8 mouse cellular contexts compared by ENCODE assay signal in genomic region chr5:23617104-23617415, GRCm38 (mm10).
DNase-seq lines count a peak whose midpoint lies in the region; ATAC-seq and TF ChIP-seq lines count a peak whose summit lies in the region.

No protein-coding gene starts in this region.

- no peaks in the 10 kb centered on the region for H3K27me3 ChIP-seq in forebrain, embryonic 14.5 days (replicated peaks; ENCODE audit: control insufficient read depth, insufficient read depth, low read length)
- H3K27me3 ChIP-seq in limb, embryonic 11.5 days (ENCODE audit: control insufficient read depth, insufficient read depth, low read length): no peaks in the 10 kb centered on the region
- H3K27me3 ChIP-seq in midbrain, embryonic 16.5 days (ENCODE audit: control insufficient read depth, insufficient read depth, low read depth, low read length): no peaks in the 10 kb centered on the region

- peak overlapping the region; percentile 53 for H3K9ac ChIP-seq in forebrain, embryonic 14.5 days (ENCODE audit: low read length)
- peak overlapping the region; percentile 47; the same call in 1 of the 2 replicates for H3K9ac ChIP-seq in limb, embryonic 11.5 days (ENCODE audit: low read length)
- peak overlapping the region; percentile 72 for H3K9ac ChIP-seq in midbrain, embryonic 16.5 days (ENCODE audit: low read depth, low read length)

- peaks cover 3% of the 10 kb centered on the region for H3K4me1 ChIP-seq in brown adipose tissue, adult 24 weeks (ENCODE audit: control insufficient read depth, insufficient read depth, insufficient read length, low read length)
- peaks cover 7% of the 10 kb centered on the region; the same call in 1 of the 2 replicates for H3K4me1 ChIP-seq in forebrain, embryonic 14.5 days (ENCODE audit: control insufficient read depth, insufficient read depth, low read length)
- H3K4me1 ChIP-seq in limb, embryonic 11.5 days (ENCODE audit: control insufficient read depth, insufficient read depth, low read length): no peaks in the 10 kb centered on the region
- H3K4me1 ChIP-seq in midbrain, embryonic 16.5 days (ENCODE audit: control insufficient read depth, insufficient read depth, low read length): peaks cover 18% of the 10 kb centered on the region

- H3K36me3 ChIP-seq in forebrain, embryonic 14.5 days (ENCODE audit: control insufficient read depth, insufficient read depth, low read length): no peaks in the 10 kb centered on the region
- H3K36me3 ChIP-seq in limb, embryonic 11.5 days (ENCODE audit: control insufficient read depth, insufficient read depth, low read length): no peaks in the 10 kb centered on the region
- no peaks in the 10 kb centered on the region for H3K36me3 ChIP-seq in midbrain, embryonic 16.5 days (ENCODE audit: control insufficient read depth, insufficient read depth, low read length)

- peak overlapping the region; percentile 63 for H3K4me3 ChIP-seq in layer of hippocampus, adult 2 months
- H3K4me3 ChIP-seq in brown adipose tissue, adult 24 weeks (ENCODE audit: insufficient read depth, low read depth, low read length): peak overlapping the region; percentile 67
- H3K4me3 ChIP-seq in forebrain, embryonic 14.5 days (ENCODE audit: low read depth, low read length): peak overlapping the region; percentile 47
- H3K4me3 ChIP-seq in limb, embryonic 11.5 days (ENCODE audit: low read depth, low read length): peak overlapping the region; percentile 23
- peak overlapping the region; percentile 52 for H3K4me3 ChIP-seq in midbrain, embryonic 16.5 days (ENCODE audit: low read depth, low read length)

- no peak for ATAC-seq in forebrain, embryonic 14.5 days
- no peak for ATAC-seq in limb, embryonic 11.5 days (ENCODE audit: insufficient number of reproducible peaks, low FRiP score, low TSS enrichment, low read depth)
- ATAC-seq in midbrain, embryonic 16.5 days: no peak; the same call in 1 of the 2 replicates

- DNase-seq in layer of hippocampus, adult 2 months (ENCODE audit: low spot score in 2 of 2): peak in 1 of 2 experiments; percentile 42
- no peak for DNase-seq in layer of hippocampus, adult 9-11 months
- DNase-seq in forebrain, embryonic 14.5 days (ENCODE audit: low spot score): no peak
- DNase-seq in limb, embryonic 11.5 days (ENCODE audit: low spot score): peak; percentile 30
- DNase-seq in urinary bladder, postnatal 14 days (ENCODE audit: low spot score): no peak
- no peak for DNase-seq in right cerebral cortex, postnatal 25 days

- WGBS in forebrain, embryonic 14.5 days: 12% methylated on average over 5 of the region's 5 CpGs
- WGBS in limb, embryonic 11.5 days: 59% methylated on average over 5 of the region's 5 CpGs
- WGBS in midbrain, embryonic 16.5 days: 15% methylated on average over 5 of the region's 5 CpGs

- TF ChIP-seq CTCF in layer of hippocampus, adult 2 months (conservative IDR thresholded peaks at IDR 0.05): no peak

- H3K27ac ChIP-seq in layer of hippocampus, adult 2 months: peak overlapping the region; percentile 99
- peak overlapping the region; percentile 85 for H3K27ac ChIP-seq in brown adipose tissue, adult 24 weeks (replicated peaks; ENCODE audit: low read depth, low read length)
- peak overlapping the region; percentile 72 for H3K27ac ChIP-seq in forebrain, embryonic 14.5 days (ENCODE audit: low read depth, low read length)
- no peak overlapping the region; the same call in 1 of the 2 replicates for H3K27ac ChIP-seq in limb, embryonic 11.5 days (replicated peaks; ENCODE audit: low read depth, low read length)
- H3K27ac ChIP-seq in midbrain, embryonic 16.5 days (ENCODE audit: low read length): peak overlapping the region; percentile 86

- no peaks in the 10 kb centered on the region for H3K9me3 ChIP-seq in forebrain, embryonic 14.5 days (replicated peaks; ENCODE audit: control insufficient read depth, low read length)
- no peaks in the 10 kb centered on the region for H3K9me3 ChIP-seq in limb, embryonic 11.5 days (ENCODE audit: control insufficient read depth, low read length)
- H3K9me3 ChIP-seq in midbrain, embryonic 16.5 days (replicated peaks; ENCODE audit: control insufficient read depth, low read length, poor library complexity, severe bottlenecking): no peaks in the 10 kb centered on the region

- H3K4me2 ChIP-seq in forebrain, embryonic 14.5 days (ENCODE audit: low read length): peak overlapping the region; percentile 49
- peak overlapping the region; percentile 44 for H3K4me2 ChIP-seq in limb, embryonic 11.5 days (ENCODE audit: low read depth, severe bottlenecking)
- H3K4me2 ChIP-seq in midbrain, embryonic 16.5 days (ENCODE audit: low read length): peak overlapping the region; percentile 72
